Mouse (Mus musculus) mouse embryonic stem cell (cell line): ENCODE measurements around the gene Pacrg.

Source experiments
- in situ Hi-C, 2 experiments: fragments of 300-500 bp; cut with MboI; formaldehyde crosslinking; loops; 1 replicate in 1 of 2; 3 replicates in 1 of 2; pipeline ENCODE4 v1.14.3; 2019 to 2020; ENCODE audit warnings: low sequenced_read_pairs in 2 of 2, low pct_unique_long_range_greater_than_20kb in 1 of 2, mixed read lengths in 1 of 2; ENCODE audit not compliant: unreplicated experiment in 1 of 2

Gene Pacrg

GRCm38 (mm10) chr17:10572436-10572835 lies 267.7 kb downstream of the Pacrg start:
- in situ Hi-C loops: no loop called here

GRCm38 (mm10) chr17:10569270-10569669 lies 270.8 kb downstream of the Pacrg start:
- in situ Hi-C loops: no loop called here

- in situ Hi-C loops: no loop called here
These were observed 272.7 kb downstream of the Pacrg start for GRCm38 (mm10) chr17:10567411-10567810.

- in situ Hi-C loops: no loop called here
These were observed 275.9 kb downstream of the Pacrg start for GRCm38 (mm10) chr17:10564191-10564590.

GRCm38 (mm10) chr17:10562871-10563270 lies 277.2 kb downstream of the Pacrg start:
- in situ Hi-C loops: no loop called here

- in situ Hi-C loops: no loop called here
These were observed 280.1 kb downstream of the Pacrg start for GRCm38 (mm10) chr17:10560053-10560452.

GRCm38 (mm10) chr17:10558671-10559070 lies 281.4 kb downstream of the Pacrg start:
- in situ Hi-C loops: no loop called here

GRCm38 (mm10) chr17:10552295-10553056 lies 287.6 kb downstream of the Pacrg start:
- in situ Hi-C loops: no loop called here

DNA sequence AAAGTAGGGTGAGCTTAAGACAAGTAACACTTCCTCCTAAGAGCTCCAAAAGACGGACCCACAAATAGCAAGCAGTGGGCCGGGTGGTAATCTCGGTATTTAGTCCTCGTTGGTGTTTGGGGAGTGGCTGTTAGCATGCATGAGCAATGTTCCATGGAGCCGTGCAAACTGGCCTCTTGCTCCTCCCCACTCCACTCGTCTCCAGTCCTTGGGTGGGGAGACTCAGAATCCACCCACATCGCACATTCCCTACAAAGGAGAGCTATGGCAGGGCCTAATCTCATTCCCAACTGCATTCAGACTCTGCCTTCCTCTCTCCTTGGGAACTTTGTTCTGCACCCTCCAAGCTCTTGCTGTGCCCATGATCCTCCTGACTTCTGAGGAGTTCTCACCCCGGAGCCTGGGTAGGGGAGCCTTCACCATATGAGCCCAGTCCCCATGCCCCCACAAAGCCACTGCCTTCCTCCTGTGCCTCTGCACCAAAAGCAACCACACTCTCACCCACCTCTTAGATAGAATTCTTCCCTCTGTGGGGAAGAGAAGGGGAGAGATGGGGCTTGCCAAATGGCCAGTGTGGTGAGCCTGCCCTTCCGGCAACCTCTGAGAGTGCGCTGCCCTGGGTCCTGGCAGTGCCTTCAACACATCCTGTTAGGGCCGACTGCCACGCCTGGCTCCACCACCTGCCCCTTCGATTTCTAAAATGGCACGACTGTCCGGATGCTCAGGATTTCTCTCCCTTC lies 289.2 kb downstream of the Pacrg start:
- in situ Hi-C loops: no loop called here

- in situ Hi-C loops: no loop called here
These were observed 290.3 kb downstream of the Pacrg start for GRCm38 (mm10) chr17:10549825-10550224.

GRCm38 (mm10) chr17:10548969-10549368 lies 291.1 kb downstream of the Pacrg start:
- in situ Hi-C loops: no loop called here

DNA sequence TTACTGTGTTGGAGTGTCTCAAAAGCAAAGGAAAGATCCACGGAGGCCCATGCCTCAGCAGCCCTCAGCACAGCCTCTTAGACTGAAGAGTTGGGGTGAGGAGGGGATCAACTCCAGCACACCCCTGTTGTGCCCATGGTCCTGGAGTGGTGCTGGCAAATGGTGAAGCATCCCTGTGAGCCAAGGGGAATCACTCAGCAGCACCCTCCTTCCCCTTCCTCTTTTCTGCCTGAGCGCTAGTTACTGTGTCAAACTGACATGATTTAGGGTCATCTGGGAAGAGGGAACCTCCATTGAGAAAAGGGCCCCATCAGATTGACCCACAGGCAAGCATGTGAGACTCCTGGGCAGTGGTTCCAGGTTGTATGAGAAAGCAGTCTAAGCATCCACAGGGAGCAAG lies 299.3 kb downstream of the Pacrg start:
- in situ Hi-C loops: no loop called here

- in situ Hi-C loops: no loop called here
These were observed 305.9 kb downstream of the Pacrg start for GRCm38 (mm10) chr17:10534206-10534605.

DNA sequence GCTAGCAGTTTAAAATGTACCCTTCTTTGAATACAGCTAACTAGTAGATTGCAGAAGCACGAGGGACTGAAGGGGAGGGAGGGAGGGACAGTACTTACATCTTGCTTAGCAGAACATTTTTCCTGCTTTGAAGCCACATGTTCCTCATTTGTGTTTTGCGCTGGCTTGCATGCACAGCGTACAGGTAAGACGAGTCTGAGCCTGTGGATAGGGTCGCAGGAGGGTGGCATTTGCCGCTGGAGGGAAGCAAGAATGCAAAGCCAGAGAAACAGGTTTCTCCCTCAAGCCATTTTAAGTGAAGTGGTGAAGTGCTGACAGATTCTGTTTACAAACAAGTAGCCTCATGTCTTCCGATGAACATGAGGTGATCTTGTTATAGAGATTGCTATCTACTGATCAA lies 306.6 kb downstream of the Pacrg start:
- in situ Hi-C loops: no loop called here

GRCm38 (mm10) chr17:10531024-10531423 lies 309.1 kb downstream of the Pacrg start:
- in situ Hi-C loops: no loop called here

GRCm38 (mm10) chr17:10529329-10529955 lies 310.7 kb downstream of the Pacrg start:
- in situ Hi-C loops: no loop called here

DNA sequence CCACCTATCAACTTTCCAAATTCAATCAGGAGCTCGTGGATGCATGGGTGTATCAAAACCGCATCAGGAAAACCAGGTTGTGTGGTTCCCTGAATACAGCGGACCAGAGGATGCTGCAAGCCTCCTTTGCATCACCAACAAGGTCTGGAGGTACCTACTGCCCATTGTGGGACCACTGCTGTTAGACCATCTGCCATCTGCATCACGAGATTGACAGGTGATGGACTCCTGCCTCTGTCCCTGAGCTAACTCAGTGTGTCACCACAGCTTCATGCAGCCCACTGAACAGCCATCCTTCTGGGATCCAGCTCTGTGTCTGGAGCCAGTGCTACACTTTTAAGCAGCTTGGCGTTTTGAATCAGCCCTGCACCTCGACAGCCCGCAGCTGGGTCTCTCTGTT lies 318.8 kb downstream of the Pacrg start:
- in situ Hi-C loops: no loop called here

DNA sequence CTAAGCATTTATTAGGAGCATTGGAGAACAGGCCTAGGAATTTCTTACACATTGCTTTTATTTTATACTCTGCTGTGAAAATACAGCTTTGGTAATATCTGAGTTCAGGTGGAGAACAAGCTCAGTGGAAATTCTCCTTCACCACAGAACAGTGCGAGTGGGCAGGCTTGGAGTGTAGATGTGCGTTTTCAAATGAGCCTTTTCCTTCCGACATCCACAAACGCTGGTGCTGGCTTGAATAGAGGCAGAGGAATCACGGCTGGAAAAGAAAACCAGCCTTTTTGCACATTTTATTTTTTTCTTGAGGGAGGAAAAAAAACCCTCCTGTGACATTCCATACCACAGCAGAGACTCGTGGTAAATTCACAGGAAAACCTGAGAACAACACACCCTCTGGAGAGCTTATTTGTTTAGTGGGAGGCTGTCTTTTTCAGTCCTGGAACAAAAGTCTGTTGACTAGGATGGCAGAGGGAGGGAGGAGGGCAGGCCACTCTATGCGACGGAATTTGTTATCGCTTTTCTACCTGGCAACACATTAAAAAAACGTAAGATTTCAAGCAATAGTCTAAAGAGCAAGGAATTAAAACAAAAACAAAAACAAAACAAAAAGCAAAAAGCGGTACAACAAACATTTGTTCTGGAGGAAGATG lies 320.5 kb downstream of the Pacrg start:
- in situ Hi-C loops: no loop called here

- in situ Hi-C loops: no loop called here
These were observed 325.3 kb downstream of the Pacrg start for GRCm38 (mm10) chr17:10514812-10515211.
